Mouse (Mus musculus) ES-E14 (cell line): Measurements from ENCODE around the gene Nrros. TPM values are rescaled to one million over a fixed set of nuclear protein-coding genes. Genes with fewer than 3 reads are reported as not detected.
A peak's percentile ranks its signal among the peaks of the same experiment; 100 is the strongest.

Experiments
- DNase-seq: peaks from one replicate; pipeline ENCODE4 v3.0.0-alpha.2; 2013; ENCODE audit warnings: low read depth, low spot score
- H3K27ac ChIP-seq: 2 replicates; pipeline ENCODE4 v1.5.1; 2012; ENCODE audit warnings: low read depth, mild to moderate bottlenecking, low read length, moderate library complexity, mixed read lengths; ENCODE audit not compliant: poor library complexity, insufficient read depth, severe bottlenecking
- H3K36me3 ChIP-seq: 2 replicates; pipeline ENCODE4 v1.6.1; 2012; ENCODE audit warnings: mild to moderate bottlenecking, low read length, moderate library complexity, mixed read lengths; ENCODE audit not compliant: control insufficient read depth, poor library complexity, insufficient read depth, severe bottlenecking
- H3K4me1 ChIP-seq, 2 experiments: fragments of 150-350 bp in 1 of 2; sonication (generic) in 1 of 2; 2 replicates each; pipeline ENCODE4 v1.6.1; 2012; ENCODE audit warnings: low read length in 2 of 2, mild to moderate bottlenecking in 1 of 2, mixed read lengths in 1 of 2; ENCODE audit not compliant: control insufficient read depth in 2 of 2, insufficient read depth in 2 of 2, poor library complexity in 1 of 2
- H3K4me3 ChIP-seq, 2 experiments: fragments of 150-350 bp in 1 of 2; sonication (generic) in 1 of 2; 2 replicates each; pipeline ENCODE4 v1.5.1; 2012; ENCODE audit warnings: low read length in 2 of 2, low read depth in 1 of 2, mild to moderate bottlenecking in 1 of 2, mixed read lengths in 1 of 2; ENCODE audit not compliant: insufficient read depth in 1 of 2, poor library complexity in 1 of 2, severe bottlenecking in 1 of 2
- H3K9ac ChIP-seq: 2 replicates; pipeline ENCODE4 v1.6.1; 2012; ENCODE audit warnings: low read depth, mild to moderate bottlenecking, low read length, mixed read lengths; ENCODE audit not compliant: poor library complexity, insufficient read depth, severe bottlenecking
- H3K9me3 ChIP-seq: fragments of 150-350 bp; sonication (generic); 2 replicates; pipeline ENCODE4 v1.6.1; 2012; ENCODE audit warnings: low read depth, mild to moderate bottlenecking, low read length; ENCODE audit not compliant: control insufficient read depth, insufficient read depth
- CHD2 ChIP-seq: IDR thresholded peaks from 2 replicates; pipeline ENCODE4 v1.6.1; 2014; ENCODE audit warnings: mild to moderate bottlenecking, low read depth, low read length, inconsistent platforms
- HCFC1 ChIP-seq: IDR thresholded peaks from 2 replicates; pipeline ENCODE4 v1.6.1; 2012; ENCODE audit warnings: low read length, inconsistent platforms, borderline replicate concordance; ENCODE audit not compliant: insufficient read depth
- MAFK ChIP-seq: IDR thresholded peaks from 2 replicates; pipeline ENCODE4 v1.6.1; 2014; ENCODE audit warnings: mild to moderate bottlenecking, low read depth, low read length, inconsistent platforms; ENCODE audit not compliant: insufficient read depth
- ZC3H11A ChIP-seq: IDR thresholded peaks from 2 replicates; pipeline ENCODE4 v1.6.1; 2012; ENCODE audit warnings: low read depth, mild to moderate bottlenecking, inconsistent platforms, low read length, borderline replicate concordance
- ZNF384 ChIP-seq: IDR thresholded peaks from 2 replicates; pipeline ENCODE4 v1.6.1; 2012; ENCODE audit warnings: low read depth, low read length, inconsistent platforms
- in situ Hi-C, 2 experiments: fragments of 600-800 bp; cut with MboI; formaldehyde crosslinking; loops; one replicate each; pipeline ENCODE4 v1.15.1; 2025; ENCODE audit warnings: low sequenced_read_pairs in 2 of 2, inconsistent platforms in 1 of 2; ENCODE audit not compliant: unreplicated experiment in 2 of 2
- total RNA-seq: library from RNA; depleted of rRNA; stranded (reverse); fragments of 300-350 nt; gene quantifications from 2 replicates; pipeline ENCODE4 v1.2.3, GENCODE M21; 2012

Nrros gene
- total RNA-seq, 1 experiment, result 6.4 TPM

DNA sequence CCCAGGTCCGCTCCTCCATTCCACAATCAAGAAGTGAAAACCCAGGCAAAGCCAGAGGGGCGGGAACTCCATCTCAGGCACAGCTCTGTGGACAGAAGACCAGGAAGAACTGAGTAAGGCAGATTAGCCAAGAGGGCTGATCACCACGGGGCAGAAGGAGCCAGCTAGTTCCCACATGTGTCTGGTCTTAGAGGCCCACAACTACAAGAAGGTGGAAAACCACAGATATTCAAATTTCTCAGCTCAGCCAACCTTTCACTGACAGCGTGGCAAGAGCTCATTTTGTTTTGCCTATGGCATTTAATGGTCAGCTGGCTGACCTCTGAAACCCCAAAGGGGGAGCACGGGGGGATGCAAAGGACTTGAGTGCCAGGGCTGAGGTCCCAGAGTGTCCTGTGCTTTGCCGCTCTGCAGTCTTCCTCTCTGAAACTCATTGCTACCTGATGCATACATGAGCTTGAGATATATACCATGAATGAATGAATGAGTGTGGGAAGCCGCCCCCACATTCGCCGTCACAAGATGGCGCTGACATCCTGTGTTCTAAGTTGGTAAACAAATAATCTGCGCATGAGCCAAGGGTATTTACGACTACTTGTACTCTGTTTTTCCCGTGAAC, 17.7 kb downstream of the Nrros start:
- Histone ChIP-seq H3K4me1 (0 out of 4 replicates have a peak, but pooled peaks cover 0 to 3% of the 10 kb centered on the region in 2 experiments), H3K9ac (peak overlapping the region; percentile 62; the same call in 1 of the 2 replicates), H3K4me3 (peak overlapping the region; percentile 27 to 31; a peak in 3 of 4 replicates), H3K9me3 (no peaks in the 10 kb centered on the region), H3K36me3 (no peaks in the 10 kb centered on the region; the same call in 1 of the 2 replicates), H3K27ac (no peak overlapping the region)
- TF ChIP-seq ZC3H11A (no peak), HCFC1 (no peak), CHD2 (no peak), MAFK (no peak), ZNF384 (no peak)
- in situ Hi-C loops, result no loop called here
- DNase-seq, result no peak

DNA sequence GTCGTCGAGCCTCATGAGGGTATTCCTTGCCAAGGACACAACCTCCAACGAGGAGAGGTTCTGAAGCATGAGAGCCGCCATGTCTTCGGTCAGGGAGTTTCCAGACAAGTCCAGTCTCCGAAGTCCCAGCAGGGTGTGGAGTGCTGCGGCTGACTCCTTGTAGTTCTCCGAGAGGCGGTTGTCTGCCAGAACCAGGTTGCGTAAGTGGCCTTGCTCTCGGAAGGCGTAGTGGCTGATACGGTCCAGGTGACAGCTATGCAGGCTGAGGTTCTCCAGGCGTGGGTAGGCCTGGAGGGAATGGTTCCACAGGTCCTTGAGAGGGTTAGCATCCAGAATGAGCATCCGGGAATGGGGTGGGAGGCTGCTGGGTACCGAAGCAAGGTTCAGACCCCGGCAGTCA, 20.8 kb downstream of the Nrros start:
- Histone ChIP-seq H3K9ac (no peak overlapping the region), H3K36me3 (no peaks in the 10 kb centered on the region; the same call in 1 of the 2 replicates), H3K4me1 (0 out of 4 replicates have a peak, but pooled peaks cover 0 to 3% of the 10 kb centered on the region in 2 experiments), H3K27ac (no peak overlapping the region), H3K9me3 (no peaks in the 10 kb centered on the region), H3K4me3 (no peak overlapping the region)
- TF ChIP-seq MAFK, result no peak
- TF ChIP-seq ZNF384, result no peak
- TF ChIP-seq CHD2, result no peak
- TF ChIP-seq HCFC1, result no peak
- no peak for TF ChIP-seq ZC3H11A
- in situ Hi-C loops, result no loop called here
- DNase-seq, result no peak

DNA sequence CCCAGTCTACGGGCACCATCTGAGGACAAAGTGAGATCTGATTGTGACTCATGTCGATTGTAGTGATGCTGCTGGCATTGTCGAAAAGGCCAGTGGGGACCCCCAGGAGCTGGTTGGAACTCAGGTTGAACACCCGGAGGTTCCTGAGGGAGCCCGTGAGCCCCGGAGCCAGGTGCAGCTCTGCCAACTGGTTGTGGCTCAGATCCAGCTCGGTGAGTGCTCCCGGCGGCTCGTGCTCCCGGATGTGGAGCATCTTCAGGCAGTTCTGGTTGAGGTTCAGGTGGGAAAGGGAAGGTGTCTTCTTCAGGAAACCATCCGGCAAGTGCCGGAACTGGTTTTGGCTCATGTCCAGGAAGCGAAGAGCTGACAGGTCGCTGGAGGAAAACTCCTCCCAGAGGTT, 21.6 kb downstream of the Nrros start:
- Histone ChIP-seq H3K4me3 (no peak overlapping the region), H3K36me3 (no peaks in the 10 kb centered on the region; the same call in 1 of the 2 replicates), H3K4me1 (0 out of 4 replicates have a peak, but pooled peaks cover 0 to 3% of the 10 kb centered on the region in 2 experiments), H3K9me3 (no peaks in the 10 kb centered on the region), H3K9ac (no peak overlapping the region), H3K27ac (no peak overlapping the region)
- no peak for DNase-seq
- no peak for TF ChIP-seq CHD2
- TF ChIP-seq HCFC1, result no peak
- TF ChIP-seq ZC3H11A, result no peak
- TF ChIP-seq ZNF384, result no peak
- TF ChIP-seq MAFK, result no peak
- in situ Hi-C loops, result no loop called here

DNA sequence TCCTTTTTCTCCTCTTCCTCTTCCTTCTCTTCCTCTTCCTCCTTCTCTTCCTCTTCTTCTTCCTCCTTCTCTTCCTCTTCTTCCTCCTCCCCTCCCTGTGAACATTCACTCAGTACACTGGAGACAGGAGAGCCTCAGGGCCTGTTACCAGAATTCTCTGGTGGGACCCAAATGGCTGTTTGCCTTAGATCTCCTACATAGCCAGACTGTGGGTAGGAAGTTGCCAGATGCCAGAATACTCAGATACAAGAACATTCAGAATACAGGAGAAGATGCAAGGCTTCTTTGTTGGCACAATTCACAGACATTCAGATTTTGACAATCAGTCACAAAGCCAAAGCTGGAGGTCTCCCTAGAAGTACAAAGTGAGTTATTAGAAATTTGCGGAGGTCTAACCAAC, 26.4 kb downstream of the Nrros start:
- Histone ChIP-seq H3K36me3 (no peaks in the 10 kb centered on the region), H3K27ac (no peak overlapping the region), H3K4me1 (peaks cover 0 to 2% of the 10 kb centered on the region in 2 experiments; a peak in 1 of 4 replicates), H3K9me3 (no peaks in the 10 kb centered on the region), H3K9ac (no peak overlapping the region), H3K4me3 (no peak overlapping the region)
- DNase-seq, result no peak
- TF ChIP-seq HCFC1, result no peak
- no peak for TF ChIP-seq ZNF384
- no peak for TF ChIP-seq ZC3H11A
- no peak for TF ChIP-seq CHD2
- TF ChIP-seq MAFK, result no peak
- in situ Hi-C loops, result no loop called here
